Mouse (Mus musculus) forebrain, postnatal 0 days (tissue): ENCODE measurements around the gene Dglucy. TPM values are rescaled to one million over a fixed set of nuclear protein-coding genes. Genes with fewer than 3 reads are reported as not detected.

Experiments
- ATAC-seq: fragments of 200-750 bp; cut with Nextera tagmentation; 2 replicates; pipeline ENCODE4 v1.8.0; 2017; ENCODE audit warnings: mild to moderate bottlenecking, moderate library complexity
- DNase-seq: peaks from one replicate; pipeline ENCODE4 v3.0.0-alpha.2; 2015
- H3K27ac ChIP-seq: fragments of 300-500 bp; sonication (generic); 2 replicates; pipeline ENCODE4 v1.5.1; 2014; ENCODE audit warnings: low read depth, mild to moderate bottlenecking, antibody characterized with exemption, low read length, moderate library complexity, mixed read lengths
- H3K27me3 ChIP-seq: fragments of 300-500 bp; sonication (generic); 2 replicates; pipeline ENCODE4 v1.6.1; 2014; ENCODE audit warnings: mild to moderate bottlenecking, low read length, mixed read lengths; ENCODE audit not compliant: insufficient read depth
- H3K36me3 ChIP-seq: fragments of 300-500 bp; sonication (generic); 2 replicates; pipeline ENCODE4 v1.6.1; 2014; ENCODE audit warnings: mild to moderate bottlenecking, moderate library complexity; ENCODE audit not compliant: insufficient read depth
- H3K4me1 ChIP-seq: fragments of 300-500 bp; sonication (generic); 2 replicates; pipeline ENCODE4 v1.6.1; 2014; ENCODE audit warnings: antibody characterized with exemption; ENCODE audit not compliant: insufficient read depth
- H3K4me2 ChIP-seq: fragments of 300-500 bp; sonication (generic); 2 replicates; pipeline ENCODE4 v1.6.1; 2014; ENCODE audit warnings: low read depth, mild to moderate bottlenecking, moderate library complexity
- H3K4me3 ChIP-seq: fragments of 300-500 bp; sonication (generic); 2 replicates; pipeline ENCODE4 v1.5.1; 2014; ENCODE audit warnings: low read depth, low read length, mixed read lengths
- H3K9ac ChIP-seq: fragments of 300-500 bp; sonication (generic); 2 replicates; pipeline ENCODE4 v1.6.1; 2014; ENCODE audit warnings: mild to moderate bottlenecking
- H3K9me3 ChIP-seq: fragments of 300-500 bp; sonication (generic); 2 replicates; pipeline ENCODE4 v1.6.1; 2016; ENCODE audit warnings: low read length
- CTCF ChIP-seq: sonication (generic); IDR thresholded peaks from 2 replicates; pipeline ENCODE4 v1.5.1; 2016; ENCODE audit warnings: antibody characterized with exemption, control low read depth, low read depth
- WGBS: fragments of 180-500 bp; shearing (Covaris S2); extraction: QIAGEN DNeasy Blood & Tissue Kit; methylation state at CpG from one replicate; pipeline ENCODE4 v1.1.7; 2014; 5-methylcytosine and 5-hydroxymethylcytosine counted together
- polyA plus RNA-seq: library from polyadenylated mRNA; unstranded; fragments of >200 nt; fragmentation: Nextera tagmentation; extraction: Ambion mirVana; gene quantifications from 2 replicates; pipeline ENCODE4 v1.2.1, GENCODE M21; 2015
- total RNA-seq: library from RNA; depleted of rRNA; stranded (reverse); fragments of >200 nt; gene quantifications from 2 replicates; pipeline ENCODE4 v1.2.3, GENCODE M21; 2014

The Dglucy gene
- total and polyA plus RNA-seq, 2 experiments from 2014 or later = 2.6 to 4.5 TPM

DNA sequence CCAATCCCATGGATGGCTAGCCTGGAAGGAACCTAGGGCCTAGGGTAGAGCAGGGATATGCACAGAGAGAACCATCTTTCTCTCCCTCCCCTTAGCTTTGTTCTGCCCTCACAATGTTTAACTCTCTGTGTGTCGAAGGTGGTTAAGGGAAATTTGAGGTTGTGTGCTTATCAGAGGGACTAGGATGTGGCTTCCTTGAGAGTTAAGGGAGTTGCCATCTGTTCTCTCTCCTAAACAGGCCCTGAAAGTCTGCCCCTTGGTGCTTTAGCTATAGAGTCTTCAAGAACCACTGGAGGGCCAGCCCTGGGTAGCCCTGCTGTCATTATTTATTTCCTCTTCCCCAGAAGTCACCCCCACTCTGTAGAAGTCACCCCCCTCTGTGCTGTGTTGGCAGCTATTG, 25.9 kb upstream of the Dglucy start:
- H3K27ac ChIP-seq = no peak overlapping the region
- no peaks in the 10 kb centered on the region for H3K27me3 ChIP-seq
- H3K36me3 ChIP-seq = no peaks in the 10 kb centered on the region
- ATAC-seq = no peak
- no peaks in the 10 kb centered on the region for H3K9me3 ChIP-seq
- no peak for DNase-seq
- no peak overlapping the region for H3K4me2 ChIP-seq
- H3K4me1 ChIP-seq = no peaks in the 10 kb centered on the region; the same call in 1 of the 2 replicates
- H3K4me3 ChIP-seq = no peak overlapping the region
- no peak overlapping the region for H3K9ac ChIP-seq
- no peak for TF ChIP-seq CTCF
- WGBS = 75% methylated on average over 1 of the region's 1 CpGs

DNA sequence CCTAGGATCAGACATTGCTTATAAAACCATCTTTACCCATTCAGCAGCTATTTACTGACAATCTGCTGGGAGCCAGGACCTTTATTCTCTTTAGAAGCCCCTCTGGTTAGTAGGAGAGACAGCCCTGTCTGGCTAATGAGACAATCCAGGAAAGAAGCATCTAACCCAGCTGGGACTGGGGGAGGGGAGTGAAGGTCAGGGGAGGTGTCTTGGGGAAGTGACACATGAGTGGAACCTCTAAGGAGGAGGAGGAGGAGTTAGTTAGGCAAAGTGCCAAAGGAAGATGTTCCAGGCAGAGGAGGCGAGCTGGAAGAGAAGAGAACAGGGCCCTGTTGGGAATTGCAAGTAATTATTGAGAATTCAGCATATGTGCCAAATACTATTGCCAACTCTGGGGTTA, 25.1 kb upstream of the Dglucy start:
- Histone ChIP-seq H3K4me2 (no peak overlapping the region), H3K9me3 (no peaks in the 10 kb centered on the region), H3K9ac (no peak overlapping the region), H3K27ac (no peak overlapping the region), H3K36me3 (no peaks in the 10 kb centered on the region), H3K4me1 (peaks cover 3% of the 10 kb centered on the region; the same call in 1 of the 2 replicates), H3K27me3 (no peaks in the 10 kb centered on the region), H3K4me3 (no peak overlapping the region)
- no peak for ATAC-seq
- 43% methylated on average over 1 of the region's 1 CpGs for WGBS
- no peak for DNase-seq
- no peak for TF ChIP-seq CTCF

DNA sequence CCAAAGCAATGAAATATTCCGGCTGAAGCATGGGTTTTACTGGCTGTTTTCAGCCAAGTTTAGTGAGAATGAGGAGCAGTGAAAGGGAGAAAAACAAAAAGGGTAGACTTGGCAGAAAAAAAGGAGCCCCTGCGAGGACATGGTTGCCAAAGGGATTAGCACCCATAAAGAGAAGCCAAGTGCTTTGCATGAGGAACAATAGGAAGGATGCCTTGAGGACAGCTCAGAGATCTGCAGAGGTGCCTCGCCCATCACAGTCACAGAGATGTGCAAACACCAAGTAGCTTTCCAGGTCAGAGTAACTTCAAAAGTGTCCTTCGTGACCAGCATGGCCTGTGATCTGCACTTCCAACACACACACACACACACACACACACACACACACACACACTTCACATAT, 21.4 kb upstream of the Dglucy start:
- TF ChIP-seq CTCF = no peak
- 0 out of 2 replicates have a peak overlapping the region, but pooled peaks have one; percentile 35 for H3K27ac ChIP-seq
- peaks cover 3% of the 10 kb centered on the region; the same call in 1 of the 2 replicates for H3K4me1 ChIP-seq
- H3K4me2 ChIP-seq = no peak overlapping the region
- H3K36me3 ChIP-seq = no peaks in the 10 kb centered on the region
- no peak overlapping the region for H3K4me3 ChIP-seq
- no peaks in the 10 kb centered on the region for H3K9me3 ChIP-seq
- no peaks in the 10 kb centered on the region for H3K27me3 ChIP-seq
- ATAC-seq = peak; percentile 76
- no peak overlapping the region for H3K9ac ChIP-seq
- WGBS = 24% methylated on average over 4 of the region's 4 CpGs
- peak; percentile 63 for DNase-seq

DNA sequence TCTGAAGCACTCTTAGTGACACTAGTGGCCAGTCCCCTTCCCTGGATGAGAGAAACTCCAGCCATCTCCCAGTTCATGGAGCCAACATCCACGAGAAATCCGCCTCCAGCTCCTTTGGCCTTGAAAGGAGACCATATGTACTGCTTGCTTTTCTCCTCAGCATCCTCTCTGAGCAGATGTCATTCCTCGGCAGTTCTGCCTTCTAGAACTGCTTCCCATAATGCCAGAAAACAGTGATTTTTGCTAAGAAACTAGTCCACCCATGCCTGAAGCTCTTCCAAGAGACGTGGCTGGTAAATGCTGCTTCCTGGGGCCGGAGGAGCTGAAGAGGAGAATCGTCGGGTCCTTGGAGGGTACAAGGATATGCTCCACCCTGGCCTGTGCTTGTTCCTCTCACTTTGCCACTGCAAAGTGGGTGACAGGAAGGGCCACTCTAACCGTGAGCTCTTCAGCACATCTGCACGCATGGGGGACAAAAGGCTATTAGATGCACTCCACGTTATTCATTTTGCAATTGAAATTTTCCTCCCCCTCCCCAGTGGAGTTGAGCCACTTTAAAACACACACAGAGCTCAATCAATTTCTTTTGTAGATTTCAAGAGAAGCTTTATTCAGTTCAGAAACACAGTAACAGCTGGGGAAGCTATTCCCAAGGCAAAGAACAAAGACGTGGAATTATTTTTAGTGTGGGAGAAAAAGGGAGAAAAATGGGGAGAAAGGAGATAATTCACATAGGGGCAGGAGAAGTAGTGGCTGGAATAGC, 16.0 kb upstream of the Dglucy start:
- H3K9ac ChIP-seq = no peak overlapping the region
- H3K27ac ChIP-seq = peak overlapping the region; percentile 80
- H3K36me3 ChIP-seq = no peaks in the 10 kb centered on the region
- no peak for TF ChIP-seq CTCF
- 30% methylated on average over 11 of the region's 11 CpGs for WGBS
- H3K4me2 ChIP-seq = no peak overlapping the region
- DNase-seq = peak; percentile 66
- peaks cover 15% of the 10 kb centered on the region; the same call in 1 of the 2 replicates for H3K4me1 ChIP-seq
- no peaks in the 10 kb centered on the region for H3K27me3 ChIP-seq
- H3K9me3 ChIP-seq = no peaks in the 10 kb centered on the region
- ATAC-seq = peak; percentile 79
- no peak overlapping the region for H3K4me3 ChIP-seq

DNA sequence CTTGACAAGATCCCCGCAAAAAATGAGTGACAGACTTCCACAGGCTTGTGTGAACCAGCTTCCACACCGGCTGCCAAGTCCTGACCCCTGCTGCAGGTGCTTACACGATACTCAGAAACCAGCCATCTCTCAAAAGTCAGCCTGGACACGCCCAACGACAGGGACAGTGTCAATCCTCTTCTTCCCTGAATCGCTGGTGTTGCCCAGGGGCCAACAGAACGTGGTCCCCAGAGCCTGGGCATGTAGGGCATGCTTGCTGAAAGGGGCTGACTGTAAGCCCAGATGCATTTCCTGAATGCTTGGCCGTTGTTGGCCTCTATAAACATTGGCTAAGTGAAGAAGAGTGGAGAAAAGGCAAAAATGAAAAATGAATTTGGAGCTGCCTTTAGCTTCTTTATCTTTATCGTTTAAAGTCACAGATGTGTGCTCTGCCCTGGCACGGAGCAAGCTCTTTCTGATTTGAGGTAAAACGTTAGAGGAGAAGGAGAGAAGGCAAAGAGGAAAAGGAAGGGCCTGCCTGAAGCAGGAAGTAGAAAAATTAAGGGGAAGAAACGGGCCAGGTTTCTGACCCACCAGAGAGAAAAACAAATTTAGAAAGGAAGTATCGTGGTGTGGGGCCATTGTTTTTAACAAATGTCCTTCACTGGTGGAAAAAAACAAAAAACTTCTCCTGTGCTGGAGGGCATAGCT, 14.4 kb upstream of the Dglucy start:
- Histone ChIP-seq H3K9ac (no peak overlapping the region), H3K4me1 (peaks cover 12% of the 10 kb centered on the region; the same call in 1 of the 2 replicates), H3K4me2 (no peak overlapping the region), H3K9me3 (no peaks in the 10 kb centered on the region), H3K4me3 (no peak overlapping the region), H3K27ac (peak overlapping the region; percentile 29; the same call in 1 of the 2 replicates), H3K36me3 (no peaks in the 10 kb centered on the region), H3K27me3 (no peaks in the 10 kb centered on the region)
- ATAC-seq (no peak), DNase-seq (no peak)
- TF ChIP-seq CTCF = no peak
- WGBS = 64% methylated on average over 13 of the region's 13 CpGs

DNA sequence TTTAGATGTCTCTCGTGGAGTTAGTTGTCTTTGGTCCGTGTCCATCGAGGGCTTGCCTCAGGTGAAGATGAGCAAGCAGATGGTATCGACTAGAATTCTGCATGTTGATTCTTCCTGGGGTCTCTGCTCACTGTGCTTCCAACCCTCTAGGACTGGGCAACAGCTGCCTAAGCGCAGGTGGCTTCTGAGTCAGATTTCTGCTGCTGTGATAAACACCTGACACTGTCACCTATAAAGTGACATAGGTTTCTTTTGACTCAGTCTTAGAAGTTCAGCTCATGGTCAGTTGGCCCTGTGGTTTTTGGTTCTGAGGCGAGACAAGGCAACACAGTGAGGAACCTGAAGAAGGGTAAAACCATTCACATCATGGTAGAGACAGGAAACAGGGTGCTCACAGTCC, 9.0 kb upstream of the Dglucy start:
- Histone ChIP-seq H3K36me3 (no peaks in the 10 kb centered on the region), H3K27ac (no peak overlapping the region), H3K9me3 (no peaks in the 10 kb centered on the region), H3K4me1 (peaks cover 10% of the 10 kb centered on the region), H3K9ac (no peak overlapping the region), H3K27me3 (no peaks in the 10 kb centered on the region), H3K4me2 (no peak overlapping the region), H3K4me3 (no peak overlapping the region)
- no peak for TF ChIP-seq CTCF
- ATAC-seq (no peak), DNase-seq (no peak)
- WGBS = 91% methylated on average over 6 of the region's 6 CpGs

GRCm38 (mm10) chr12:100770765-100771164, 8.1 kb upstream of the Dglucy start:
- Histone ChIP-seq H3K4me2 (no peak overlapping the region), H3K4me1 (peaks cover 10% of the 10 kb centered on the region), H3K27ac (no peak overlapping the region), H3K9ac (no peak overlapping the region), H3K27me3 (no peaks in the 10 kb centered on the region), H3K4me3 (no peak overlapping the region), H3K36me3 (no peaks in the 10 kb centered on the region), H3K9me3 (no peaks in the 10 kb centered on the region)
- TF ChIP-seq CTCF = no peak
- 63% methylated on average over 3 of the region's 3 CpGs for WGBS
- DNase-seq = peak; percentile 40
- ATAC-seq = peak; percentile 74
